Mouse (Mus musculus) CH12.LX (cell line): ENCODE measurements at regions not wholly inside any gene's neighbourhood (a gene's known extent, or its start where the extent isn't known, plus 50 kb on each side); places are given as distances from the start of the nearest gene placed in this dataset.

ENCODE experiments used
- CTCF ChIP-seq, 2 experiments: IDR thresholded peaks in 1 of 2; conservative IDR thresholded peaks in 1 of 2; 2 replicates each; pipeline ENCODE4 v1.5.1; 2011 to 2012; ENCODE audit warnings: low read depth in 2 of 2, low read length in 2 of 2, improper control_type of control experiment in 1 of 2, inconsistent platforms in 1 of 2, mild to moderate bottlenecking in 1 of 2, moderate library complexity in 1 of 2
- E2F4 ChIP-seq: IDR thresholded peaks from 2 replicates; pipeline ENCODE4 v1.6.1; 2011; ENCODE audit warnings: low read depth, low read length, improper control_type of control experiment; ENCODE audit not compliant: insufficient replicate concordance
- EP300 ChIP-seq: IDR thresholded peaks from 2 replicates; pipeline ENCODE4 v1.6.1; 2011; ENCODE audit warnings: low read length, improper control_type of control experiment
- JUND ChIP-seq: conservative IDR thresholded peaks from 2 replicates; pipeline ENCODE4 v1.6.1; 2011; ENCODE audit warnings: low read depth, low read length, improper control_type of control experiment
- MAX ChIP-seq: IDR thresholded peaks from 2 replicates; pipeline ENCODE4 v1.6.1; 2011; ENCODE audit warnings: low read length, improper control_type of control experiment
- MAZ ChIP-seq: IDR thresholded peaks from 2 replicates; pipeline ENCODE4 v1.6.1; 2012; ENCODE audit warnings: low read depth, mild to moderate bottlenecking, inconsistent platforms, low read length, improper control_type of control experiment, moderate library complexity
- MYC ChIP-seq: IDR thresholded peaks from 2 replicates; pipeline ENCODE4 v1.6.1; 2011; ENCODE audit warnings: low read depth, mild to moderate bottlenecking, improper control_type of control experiment, low read length
- POLR2A ChIP-seq: IDR thresholded peaks from 2 replicates; pipeline ENCODE4 v1.6.1; 2011; ENCODE audit warnings: low read depth, mild to moderate bottlenecking, improper control_type of control experiment, low read length
- POLR2AphosphoS2 ChIP-seq: IDR thresholded peaks from 2 replicates; pipeline ENCODE4 v1.6.1; 2011; ENCODE audit warnings: low read depth, low read length, improper control_type of control experiment
- SMC3 ChIP-seq: IDR thresholded peaks from 2 replicates; pipeline ENCODE4 v1.6.1; 2011; ENCODE audit warnings: low read depth, low read length, improper control_type of control experiment
- USF1 ChIP-seq: IDR thresholded peaks from 2 replicates; pipeline ENCODE4 v1.6.1; 2014; ENCODE audit warnings: low read depth, mild to moderate bottlenecking, inconsistent platforms, low read length, improper control_type of control experiment
- ZMIZ1 ChIP-seq: IDR thresholded peaks from 2 replicates; pipeline ENCODE4 v1.6.1; 2012; ENCODE audit warnings: low read depth, mild to moderate bottlenecking, inconsistent platforms, low read length, improper control_type of control experiment

DNA sequence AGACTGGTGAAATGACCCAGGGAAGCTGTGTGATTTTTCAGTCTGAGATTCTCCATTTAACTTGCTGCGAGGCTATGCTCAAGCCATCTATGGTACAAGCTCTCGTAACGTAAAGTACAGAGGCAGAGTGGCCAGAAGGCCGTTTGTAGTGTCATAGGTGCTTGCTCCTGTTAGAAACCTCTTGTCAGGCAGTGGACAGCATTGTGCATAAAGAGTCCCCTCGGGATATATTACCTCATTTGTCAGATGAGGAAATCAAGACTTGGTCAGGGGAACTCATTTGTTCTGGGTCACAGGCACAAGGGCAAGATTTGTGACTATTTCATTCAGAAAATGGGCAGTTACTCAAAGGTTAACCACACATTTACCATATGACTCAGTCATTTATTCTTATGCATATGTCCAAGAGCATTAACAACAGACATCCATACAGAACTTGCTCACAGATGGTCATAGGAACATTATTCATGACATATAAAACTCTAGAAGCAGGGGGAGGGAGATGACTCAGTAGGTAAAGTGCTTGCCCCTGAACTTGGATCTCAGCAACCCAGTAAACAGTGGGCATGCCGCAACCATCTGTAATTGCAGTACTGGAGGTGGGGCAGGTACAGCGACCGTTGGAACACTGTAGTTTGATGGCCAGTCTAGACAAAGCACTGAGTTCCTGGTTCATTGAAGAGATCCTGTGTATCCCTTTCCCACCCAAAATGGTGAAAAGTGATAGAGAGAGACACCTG is 139.3 kb downstream of the Sec16b start:
- TF ChIP-seq EP300 (no peak), SMC3 (no peak), POLR2A (no peak), CTCF (conservative IDR thresholded peaks at IDR 0.05 in 1 of 2, IDR thresholded peaks at IDR 0.05 in 1 of 2; ENCODE audit: low read depth in 2 of 2, low read length in 2 of 2) (no peak), MAX (no peak), E2F4 (no peak), POLR2AphosphoS2 (no peak), MAZ (no peak), USF1 (no peak), MYC (no peak), ZMIZ1 (no peak), JUND (no peak)
